Mouse (Mus musculus) lung, postnatal 0 days (tissue): Measurements from ENCODE around the gene Zfp141.

Experiments used
- CTCF ChIP-seq: IDR thresholded peaks from 2 replicates; pipeline ENCODE4 v1.5.1; 2016; ENCODE audit warnings: antibody characterized with exemption, mild to moderate bottlenecking
- EP300 ChIP-seq: IDR thresholded peaks from 2 replicates; pipeline ENCODE4 v1.6.1; 2016; ENCODE audit warnings: antibody characterized with exemption, mild to moderate bottlenecking, control low read depth

DNA sequence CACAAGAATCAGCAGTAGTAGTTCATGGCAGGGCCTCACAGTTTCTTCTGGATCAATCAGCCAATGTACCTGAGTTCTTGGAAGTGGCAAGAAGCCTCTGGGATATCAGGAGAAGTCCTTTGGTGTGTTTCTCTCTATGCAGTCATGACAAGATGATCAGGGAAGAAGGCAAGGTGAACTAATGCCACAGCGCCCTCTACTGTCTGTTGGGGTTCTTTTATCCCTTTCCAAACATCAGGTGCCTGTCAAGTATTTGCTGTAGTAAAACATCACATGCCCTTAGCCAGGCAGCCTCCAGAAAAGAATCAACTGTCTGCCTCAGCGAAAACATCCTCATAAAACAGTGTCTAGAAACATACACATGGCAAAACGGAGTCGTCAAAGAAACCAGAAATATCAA, 50.9 kb downstream of the Zfp141 start:
- no peak for TF ChIP-seq CTCF
- TF ChIP-seq EP300: no peak
